Mouse (Mus musculus): ENCODE measurements around the gene Map4k3. TPM values are rescaled to one million over a fixed set of nuclear protein-coding genes. Genes with fewer than 3 reads are reported as not detected.
"Not testable (repeated sequence)": the region's sequence is repeated elsewhere in the genome, so short reads cannot be mapped to it uniquely, and the experiment has no call there.

Gene Map4k3
- polyA plus RNA-seq, 1 experiment from 2014 or later: 13.9 TPM

GRCm38 (mm10) chr17:80755076-80755871 is 27.0 kb upstream of the Map4k3 start:
- Histone ChIP-seq H3K27me3 (ENCODE audit: poor library complexity, severe bottlenecking) (no peaks in the 10 kb centered on the region), H3K9me3 (no peaks in the 10 kb centered on the region), H3K27ac (0 out of 2 replicates have a peak overlapping the region, but pooled peaks have one; percentile 0), H3K36me3 (replicated peaks) (no peaks in the 10 kb centered on the region), H3K4me3 (no peak overlapping the region), H3K4me1 (peaks cover 8% of the 10 kb centered on the region; the same call in 1 of the 2 replicates)
- no peak for DNase-seq (ENCODE audit: extremely low spot score, low spot score)
- 86% methylated on average over 9 of the region's 9 CpGs for WGBS

- Histone ChIP-seq H3K27ac (0 out of 2 replicates have a peak overlapping the region, but pooled peaks have one; percentile 0), H3K9me3 (no peaks in the 10 kb centered on the region), H3K36me3 (replicated peaks) (no peaks in the 10 kb centered on the region), H3K27me3 (ENCODE audit: poor library complexity, severe bottlenecking) (no peaks in the 10 kb centered on the region), H3K4me1 (peaks cover 8% of the 10 kb centered on the region; the same call in 1 of the 2 replicates), H3K4me3 (no peak overlapping the region)
- DNase-seq (ENCODE audit: extremely low spot score, low spot score): no peak
- WGBS: 79% methylated on average over 8 of the region's 8 CpGs
Measured at GRCm38 (mm10) chr17:80754589-80754988, 26.3 kb upstream of the Map4k3 start.

GRCm38 (mm10) chr17:80752466-80752865 is 24.2 kb upstream of the Map4k3 start:
- no peaks in the 10 kb centered on the region for H3K9me3 ChIP-seq
- WGBS: 20% methylated on average over 1 of the region's 1 CpGs
- no peak for DNase-seq (ENCODE audit: extremely low spot score, low spot score)

DNA sequence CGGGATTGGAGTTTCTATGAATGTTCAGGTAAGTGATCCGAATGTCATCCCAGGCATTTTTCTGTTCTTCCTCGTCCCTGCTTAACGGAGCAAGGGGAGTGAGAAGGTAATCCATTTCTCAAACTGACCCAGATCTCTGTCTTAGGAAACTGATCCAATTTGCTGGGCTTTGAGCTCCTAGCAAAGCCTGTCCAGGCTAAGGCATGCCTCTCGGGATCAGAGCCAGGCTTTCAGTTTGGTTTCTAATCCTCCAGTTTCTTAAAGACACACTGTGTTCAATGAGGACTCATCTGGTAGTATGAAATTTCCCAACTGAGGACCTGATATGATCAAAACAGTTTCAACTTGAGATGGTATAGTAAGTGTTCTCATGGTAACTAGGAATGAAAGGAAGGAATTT is 11.1 kb upstream of the Map4k3 start:
- 67% methylated on average over 5 of the region's 5 CpGs for WGBS
- no peak for DNase-seq (ENCODE audit: extremely low spot score, low spot score)
- Histone ChIP-seq H3K4me1 (no peaks in the 10 kb centered on the region), H3K36me3 (replicated peaks) (no peaks in the 10 kb centered on the region), H3K9me3 (no peaks in the 10 kb centered on the region), H3K27ac (no peak overlapping the region), H3K4me3 (no peak overlapping the region), H3K27me3 (ENCODE audit: poor library complexity, severe bottlenecking) (no peaks in the 10 kb centered on the region)

More at GRCm38 (mm10) chr17:80752466-80752865, 24.2 kb upstream of the Map4k3 start:
- H3K4me3 ChIP-seq: no peak overlapping the region
- H3K27ac ChIP-seq: no peak overlapping the region
- H3K36me3 ChIP-seq (replicated peaks): no peaks in the 10 kb centered on the region
- H3K4me1 ChIP-seq: peaks cover 8% of the 10 kb centered on the region; the same call in 1 of the 2 replicates
- no peaks in the 10 kb centered on the region for H3K27me3 ChIP-seq (ENCODE audit: poor library complexity, severe bottlenecking)

- Histone ChIP-seq H3K27me3 (ENCODE audit: poor library complexity, severe bottlenecking) (no peaks in the 10 kb centered on the region), H3K4me3 (no peak overlapping the region), H3K27ac (no peak overlapping the region), H3K36me3 (replicated peaks) (no peaks in the 10 kb centered on the region), H3K9me3 (no peaks in the 10 kb centered on the region), H3K4me1 (no peaks in the 10 kb centered on the region)
- 75% methylated on average over 6 of the region's 6 CpGs for WGBS
- DNase-seq (ENCODE audit: extremely low spot score, low spot score): no peak
Measured at GRCm38 (mm10) chr17:80734700-80735099, 6.4 kb upstream of the Map4k3 start.

DNA sequence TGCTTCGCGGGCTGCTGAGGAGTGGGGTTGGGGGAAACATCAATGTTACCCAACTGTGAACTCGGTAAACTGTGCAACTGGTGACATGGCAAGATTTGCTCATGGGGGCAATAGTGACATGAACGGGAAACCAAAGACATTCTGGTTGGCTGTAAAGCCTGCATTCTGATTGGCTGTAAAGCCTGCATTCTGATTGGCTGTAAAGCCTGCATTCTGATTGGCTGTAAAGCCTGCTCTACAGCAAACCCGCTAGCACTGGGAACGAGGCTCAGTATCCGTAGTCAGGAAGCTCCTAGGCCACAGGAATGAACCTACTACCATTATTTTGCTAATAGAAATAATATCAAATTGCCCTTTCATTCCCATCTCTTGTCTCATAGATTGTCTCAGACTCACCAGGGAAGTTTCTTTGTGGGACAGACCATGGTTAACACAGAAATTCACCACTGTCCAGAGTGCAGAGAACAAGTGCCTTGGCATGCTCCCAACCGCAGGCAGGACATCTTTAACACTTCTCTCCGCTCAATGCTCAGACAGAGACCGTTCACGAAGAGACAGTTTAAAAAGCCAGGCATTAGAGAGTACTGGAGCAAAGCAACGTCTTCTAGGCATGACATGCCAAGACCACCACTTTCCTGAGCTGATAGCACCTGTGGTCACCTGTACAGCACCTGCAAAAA is 5.0 kb upstream of the Map4k3 start:
- no peak for DNase-seq (ENCODE audit: extremely low spot score, low spot score)
- Histone ChIP-seq H3K27ac (no peak overlapping the region), H3K4me3 (no peak overlapping the region), H3K27me3 (ENCODE audit: poor library complexity, severe bottlenecking) (no peaks in the 10 kb centered on the region), H3K4me1 (peaks cover 10% of the 10 kb centered on the region), H3K9me3 (no peaks in the 10 kb centered on the region), H3K36me3 (replicated peaks) (no peaks in the 10 kb centered on the region)
- 78% methylated on average over 12 of the region's 12 CpGs for WGBS

- Histone ChIP-seq H3K27me3 (ENCODE audit: poor library complexity, severe bottlenecking) (no peaks in the 10 kb centered on the region), H3K27ac (no peak overlapping the region), H3K4me3 (no peak overlapping the region), H3K36me3 (replicated peaks) (no peaks in the 10 kb centered on the region), H3K4me1 (peaks cover 10% of the 10 kb centered on the region), H3K9me3 (no peaks in the 10 kb centered on the region)
- no peak for DNase-seq (ENCODE audit: extremely low spot score, low spot score)
- WGBS: 94% methylated on average over 4 of the region's 4 CpGs
Measured at GRCm38 (mm10) chr17:80732256-80732655, 4.0 kb upstream of the Map4k3 start.

DNA sequence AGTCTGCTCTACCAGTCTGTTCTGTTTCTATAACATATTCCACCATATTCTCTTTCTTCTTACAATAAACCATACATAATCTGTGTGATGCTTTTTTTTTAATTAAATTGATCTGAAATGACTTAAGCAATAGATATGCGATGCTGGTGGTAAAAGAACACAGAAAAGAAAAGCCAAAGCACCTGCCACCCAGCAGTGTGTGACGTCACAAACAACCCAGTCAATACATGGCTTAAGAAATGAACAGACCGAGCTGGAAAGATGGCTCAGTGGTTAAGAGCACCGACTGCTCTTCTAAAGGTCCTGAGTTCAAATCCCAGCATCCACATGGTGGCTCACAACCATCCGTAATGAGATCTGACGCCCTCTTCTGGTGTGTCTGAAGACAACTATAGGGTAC is 2.0 kb upstream of the Map4k3 start:
- DNase-seq (ENCODE audit: extremely low spot score, low spot score); H3K4me3 ChIP-seq; H3K36me3 ChIP-seq (replicated peaks); H3K27ac ChIP-seq; H3K27me3 ChIP-seq (ENCODE audit: poor library complexity, severe bottlenecking); H3K9me3 ChIP-seq: not testable (repeated sequence)
- H3K4me1 ChIP-seq: peaks cover 24% of the 10 kb centered on the region
- WGBS: 93% methylated on average over 6 of the region's 6 CpGs

- WGBS: 89% methylated on average over 5 of the region's 5 CpGs
- no peak overlapping the region for H3K27ac ChIP-seq
- peaks cover 24% of the 10 kb centered on the region for H3K4me1 ChIP-seq
- peaks cover 9% of the 10 kb centered on the region for H3K36me3 ChIP-seq (replicated peaks)
- no peak overlapping the region for H3K4me3 ChIP-seq
- no peak for DNase-seq (ENCODE audit: extremely low spot score, low spot score)
- peaks cover 3% of the 10 kb centered on the region; the same call in 1 of the 2 replicates for H3K9me3 ChIP-seq
- H3K27me3 ChIP-seq (ENCODE audit: poor library complexity, severe bottlenecking): no peaks in the 10 kb centered on the region
Measured at GRCm38 (mm10) chr17:80729825-80730224, 1.5 kb upstream of the Map4k3 start.

GRCm38 (mm10) chr17:80729080-80729749 is 930 bp upstream of the Map4k3 start:
- peaks cover 9% of the 10 kb centered on the region for H3K36me3 ChIP-seq (replicated peaks)
- H3K4me1 ChIP-seq: peaks cover 24% of the 10 kb centered on the region
- peak overlapping the region; percentile 98 for H3K4me3 ChIP-seq
- H3K9me3 ChIP-seq: peaks cover 3% of the 10 kb centered on the region; the same call in 1 of the 2 replicates
- H3K27ac ChIP-seq: no peak overlapping the region
- no peaks in the 10 kb centered on the region for H3K27me3 ChIP-seq (ENCODE audit: poor library complexity, severe bottlenecking)
- WGBS: 30% methylated on average over 9 of the region's 9 CpGs
- no peak for DNase-seq (ENCODE audit: extremely low spot score, low spot score)

DNA sequence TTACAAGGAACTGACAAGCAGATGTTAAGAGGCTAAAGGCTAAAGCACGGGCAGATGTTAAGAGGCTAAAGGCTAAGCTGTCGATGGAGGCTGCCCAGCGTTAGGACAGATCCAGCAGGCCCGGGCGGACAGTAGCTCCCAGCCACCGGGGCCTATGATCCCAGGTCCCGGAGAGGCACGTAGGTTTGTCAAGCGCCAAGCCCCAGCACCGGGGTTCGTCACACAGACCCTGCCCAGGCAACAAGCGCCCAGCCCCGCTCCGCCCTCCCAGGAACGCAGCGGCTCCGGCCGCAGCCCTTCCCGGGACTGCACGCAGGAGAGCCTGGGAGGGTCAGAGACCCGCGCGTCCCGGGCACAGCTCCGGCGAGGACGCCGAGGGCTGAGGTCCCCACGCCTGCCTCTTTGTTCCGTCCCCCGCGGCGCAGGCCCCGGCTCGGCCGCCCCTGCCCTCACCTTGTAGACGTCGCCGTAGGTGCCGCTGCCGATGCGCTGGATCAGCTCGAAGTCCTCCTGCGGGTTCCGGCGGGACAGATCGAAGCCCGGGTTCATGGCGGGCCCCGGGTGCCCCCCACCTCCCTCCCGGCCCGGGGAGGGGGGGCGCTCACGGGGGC is 839 bp downstream of the Map4k3 start:
- DNase-seq (ENCODE audit: extremely low spot score, low spot score): peak; percentile 58
- WGBS: under 1% methylated on average over 47 of the region's 54 CpGs
- Histone ChIP-seq H3K36me3 (replicated peaks) (peaks cover 9% of the 10 kb centered on the region), H3K27me3 (ENCODE audit: poor library complexity, severe bottlenecking) (no peaks in the 10 kb centered on the region), H3K4me3 (peak overlapping the region; percentile 98), H3K4me1 (peaks cover 24% of the 10 kb centered on the region), H3K9me3 (peaks cover 3% of the 10 kb centered on the region; the same call in 1 of the 2 replicates), H3K27ac (peak overlapping the region; percentile 96)

GRCm38 (mm10) chr17:80726821-80727220 is 1.5 kb downstream of the Map4k3 start:
- Histone ChIP-seq H3K9me3 (peaks cover 3% of the 10 kb centered on the region; the same call in 1 of the 2 replicates), H3K27me3 (ENCODE audit: poor library complexity, severe bottlenecking) (no peaks in the 10 kb centered on the region), H3K4me1 (peaks cover 30% of the 10 kb centered on the region), H3K27ac (peak overlapping the region; percentile 96), H3K36me3 (replicated peaks) (peaks cover 13% of the 10 kb centered on the region), H3K4me3 (peak overlapping the region; percentile 98)
- DNase-seq (ENCODE audit: extremely low spot score, low spot score): no peak
- WGBS: 22% methylated on average over 8 of the region's 8 CpGs

Measured in forebrain, embryonic 10.5 days (tissue).